Mouse (Mus musculus) ES-Bruce4 (cell line): Measurements from ENCODE around the gene Grpr. TPM values are rescaled to one million over a fixed set of nuclear protein-coding genes. Genes with fewer than 3 reads are reported as not detected.

ENCODE experiments used
- H3K27ac ChIP-seq: 2 replicates; pipeline ENCODE4 v1.5.1; 2012; ENCODE audit warnings: low read length, inconsistent platforms; ENCODE audit not compliant: insufficient read depth
- H3K27me3 ChIP-seq: 2 replicates; pipeline ENCODE4 v1.6.1; 2012; ENCODE audit warnings: mild to moderate bottlenecking, low read length, inconsistent platforms; ENCODE audit not compliant: control insufficient read depth, poor library complexity, insufficient read depth, severe bottlenecking
- H3K36me3 ChIP-seq: 2 replicates; pipeline ENCODE4 v1.6.1; 2012; ENCODE audit warnings: inconsistent platforms, mild to moderate bottlenecking, low read length, moderate library complexity; ENCODE audit not compliant: control insufficient read depth, poor library complexity, insufficient read depth, severe bottlenecking
- H3K4me1 ChIP-seq: one replicate; pipeline ENCODE4 v1.8.1; 2011; ENCODE audit warnings: low read length; ENCODE audit not compliant: control insufficient read depth, insufficient read depth
- H3K4me3 ChIP-seq: 2 replicates; pipeline ENCODE4 v1.5.1; 2011; ENCODE audit warnings: low read depth, mild to moderate bottlenecking, low read length
- H3K9ac ChIP-seq: 2 replicates; pipeline ENCODE4 v1.6.1; 2012; ENCODE audit warnings: low read depth, mild to moderate bottlenecking, inconsistent platforms; ENCODE audit not compliant: poor library complexity, severe bottlenecking
- H3K9me3 ChIP-seq: replicated peaks from 2 replicates; pipeline ENCODE4 v1.6.1; 2012; ENCODE audit warnings: mild to moderate bottlenecking, low read length, inconsistent platforms; ENCODE audit not compliant: control insufficient read depth, poor library complexity, insufficient read depth, severe bottlenecking
- POLR2A ChIP-seq: IDR thresholded peaks from one replicate; pipeline ENCODE4 v1.8.1; 2011; ENCODE audit warnings: low read length; ENCODE audit not compliant: insufficient read depth
- polyA plus RNA-seq: library from polyadenylated mRNA; stranded (reverse); fragments of >200 nt; gene quantifications from 2 replicates; pipeline ENCODE4 v1.2.4, GENCODE M21; 2011; ENCODE audit warnings: low read depth; ENCODE audit not compliant: missing spikeins, insufficient read depth, insufficient read length

The Grpr gene
- polyA plus RNA-seq, 1 experiment, result not detected

DNA sequence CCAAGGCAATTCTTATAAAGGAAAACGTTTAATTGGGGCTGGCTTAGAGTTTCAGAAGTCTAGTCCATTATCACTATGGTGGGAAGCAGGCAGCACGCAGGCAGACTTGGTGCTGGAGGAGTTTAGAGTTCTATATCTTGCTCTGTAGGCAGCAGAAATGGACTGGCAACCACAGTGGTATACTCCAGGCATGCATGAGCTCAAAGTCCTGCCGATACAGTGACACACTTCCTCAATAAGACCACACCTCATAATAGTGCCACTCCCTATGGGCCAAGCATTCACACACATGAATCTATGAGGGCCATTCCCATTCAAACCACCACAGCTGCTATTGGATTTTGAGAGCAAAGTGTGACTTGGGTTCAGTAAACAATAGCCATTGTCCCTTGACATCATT is 47.4 kb downstream of the Grpr start:
- no peaks in the 10 kb centered on the region for H3K9me3 ChIP-seq
- no peaks in the 10 kb centered on the region for H3K27me3 ChIP-seq

More for the DNA sequence above, 47.4 kb downstream of the Grpr start:
- Histone ChIP-seq H3K4me1 (no peaks in the 10 kb centered on the region), H3K9ac (no peak overlapping the region), H3K4me3 (no peak overlapping the region), H3K36me3 (no peaks in the 10 kb centered on the region), H3K27ac (no peak overlapping the region)
- no peak for TF ChIP-seq POLR2A

Other genes with a start within 250 kb of the Grpr start
- gene Rnf138rt1, start 211.7 kb upstream of the Grpr start, polyA plus RNA-seq, result not detected in 2 replicates